Mouse (Mus musculus) forebrain, postnatal 0 days (tissue): ENCODE measurements around the gene Bloc1s1. TPM values are rescaled to one million over a fixed set of nuclear protein-coding genes. Genes with fewer than 3 reads are reported as not detected.

ENCODE experiments used
- ATAC-seq: fragments of 200-750 bp; cut with Nextera tagmentation; 2 replicates; pipeline ENCODE4 v1.8.0; 2017; ENCODE audit warnings: mild to moderate bottlenecking, moderate library complexity
- DNase-seq: peaks from one replicate; pipeline ENCODE4 v3.0.0-alpha.2; 2015
- H3K27ac ChIP-seq: fragments of 300-500 bp; sonication (generic); 2 replicates; pipeline ENCODE4 v1.5.1; 2014; ENCODE audit warnings: low read depth, mild to moderate bottlenecking, antibody characterized with exemption, low read length, moderate library complexity, mixed read lengths
- H3K27me3 ChIP-seq: fragments of 300-500 bp; sonication (generic); 2 replicates; pipeline ENCODE4 v1.6.1; 2014; ENCODE audit warnings: mild to moderate bottlenecking, low read length, mixed read lengths; ENCODE audit not compliant: insufficient read depth
- H3K36me3 ChIP-seq: fragments of 300-500 bp; sonication (generic); 2 replicates; pipeline ENCODE4 v1.6.1; 2014; ENCODE audit warnings: mild to moderate bottlenecking, moderate library complexity; ENCODE audit not compliant: insufficient read depth
- H3K4me1 ChIP-seq: fragments of 300-500 bp; sonication (generic); 2 replicates; pipeline ENCODE4 v1.6.1; 2014; ENCODE audit warnings: antibody characterized with exemption; ENCODE audit not compliant: insufficient read depth
- H3K4me2 ChIP-seq: fragments of 300-500 bp; sonication (generic); 2 replicates; pipeline ENCODE4 v1.6.1; 2014; ENCODE audit warnings: low read depth, mild to moderate bottlenecking, moderate library complexity
- H3K4me3 ChIP-seq: fragments of 300-500 bp; sonication (generic); 2 replicates; pipeline ENCODE4 v1.5.1; 2014; ENCODE audit warnings: low read depth, low read length, mixed read lengths
- H3K9ac ChIP-seq: fragments of 300-500 bp; sonication (generic); 2 replicates; pipeline ENCODE4 v1.6.1; 2014; ENCODE audit warnings: mild to moderate bottlenecking
- H3K9me3 ChIP-seq: fragments of 300-500 bp; sonication (generic); 2 replicates; pipeline ENCODE4 v1.6.1; 2016; ENCODE audit warnings: low read length
- CTCF ChIP-seq: sonication (generic); IDR thresholded peaks from 2 replicates; pipeline ENCODE4 v1.5.1; 2016; ENCODE audit warnings: antibody characterized with exemption, control low read depth, low read depth
- WGBS: fragments of 180-500 bp; shearing (Covaris S2); extraction: QIAGEN DNeasy Blood & Tissue Kit; methylation state at CpG from one replicate; pipeline ENCODE4 v1.1.7; 2014; 5-methylcytosine and 5-hydroxymethylcytosine counted together
- polyA plus RNA-seq: library from polyadenylated mRNA; unstranded; fragments of >200 nt; fragmentation: Nextera tagmentation; extraction: Ambion mirVana; gene quantifications from 2 replicates; pipeline ENCODE4 v1.2.1, GENCODE M21; 2015
- total RNA-seq: library from RNA; depleted of rRNA; stranded (reverse); fragments of >200 nt; gene quantifications from 2 replicates; pipeline ENCODE4 v1.2.3, GENCODE M21; 2014; rRNA removed

Bloc1s1 gene
- total and polyA plus RNA-seq, 2 experiments from 2014 or later, result 120 to 246 TPM

- H3K4me3 ChIP-seq, result no peak overlapping the region
- no peaks in the 10 kb centered on the region for H3K4me1 ChIP-seq
- DNase-seq, result no peak
- peaks cover 13% of the 10 kb centered on the region for H3K36me3 ChIP-seq
- no peaks in the 10 kb centered on the region for H3K9me3 ChIP-seq
- H3K9ac ChIP-seq, result no peak overlapping the region
- H3K27ac ChIP-seq, result no peak overlapping the region
- H3K4me2 ChIP-seq, result no peak overlapping the region
- ATAC-seq, result no peak
- TF ChIP-seq CTCF, result no peak
- no peaks in the 10 kb centered on the region for H3K27me3 ChIP-seq
Observed at GRCm38 (mm10) chr10:128878291-128878690, 45.5 kb downstream of the Bloc1s1 start.

- Histone ChIP-seq H3K4me1 (no peaks in the 10 kb centered on the region), H3K36me3 (peaks cover 36% of the 10 kb centered on the region), H3K27me3 (no peaks in the 10 kb centered on the region), H3K4me2 (no peak overlapping the region), H3K4me3 (no peak overlapping the region), H3K9me3 (no peaks in the 10 kb centered on the region), H3K9ac (no peak overlapping the region), H3K27ac (no peak overlapping the region)
- no peak for TF ChIP-seq CTCF
- ATAC-seq, result no peak
- DNase-seq, result no peak
- whole genome bisulfite sequencing, result 85% methylated on average over 3 of the region's 3 CpGs
Observed at GRCm38 (mm10) chr10:128870341-128870740, 53.5 kb downstream of the Bloc1s1 start.

Other genes starting within 250 kb of the Bloc1s1 start
- gene Suox, start 250.0 kb downstream of the Bloc1s1 start, total RNA-seq, result 10.6 and 12.6 TPM in 2 replicates
- 8.4 and 10.1 TPM in 2 replicates for gene Suox, start 250.0 kb downstream of the Bloc1s1 start, polyA plus RNA-seq
- gene Rab5b, start 227.8 kb downstream of the Bloc1s1 start, total RNA-seq, result 133 TPM in 2 replicates
- gene Rab5b, start 227.8 kb downstream of the Bloc1s1 start, polyA plus RNA-seq, result 104 and 118 TPM in 2 replicates
- gene Pmel, start 219.8 kb downstream of the Bloc1s1 start, total RNA-seq, result 0.85 and 1.2 TPM in 2 replicates
- gene Pmel, start 219.8 kb downstream of the Bloc1s1 start, polyA plus RNA-seq, result 0.67 and 0.86 TPM in 2 replicates
- gene Cdk2, start 219.0 kb downstream of the Bloc1s1 start, total RNA-seq, result 8.5 and 10.0 TPM in 2 replicates
- gene Cdk2, start 219.0 kb downstream of the Bloc1s1 start, polyA plus RNA-seq, result 9.9 and 10.3 TPM in 2 replicates
- 5.6 and 7.2 TPM in 2 replicates for gene Dgka, start 179.2 kb downstream of the Bloc1s1 start, total RNA-seq
- 4.3 and 4.8 TPM in 2 replicates for gene Dgka, start 179.2 kb downstream of the Bloc1s1 start, polyA plus RNA-seq
- gene Pym1, start 176.1 kb downstream of the Bloc1s1 start, total RNA-seq, result 67.7 and 68.4 TPM in 2 replicates
- 51.6 and 61.2 TPM in 2 replicates for gene Pym1, start 176.1 kb downstream of the Bloc1s1 start, polyA plus RNA-seq
- 0.57 and 0.69 TPM in 2 replicates for gene Mmp19, start 133.1 kb downstream of the Bloc1s1 start, total RNA-seq
- gene Mmp19, start 133.1 kb downstream of the Bloc1s1 start, polyA plus RNA-seq, result 0.33 and 0.36 TPM in 2 replicates
- gene Dnajc14, start 120.0 kb downstream of the Bloc1s1 start, total RNA-seq, result 39.6 and 45.7 TPM in 2 replicates
- gene Dnajc14, start 120.0 kb downstream of the Bloc1s1 start, polyA plus RNA-seq, result 30.5 and 38.2 TPM in 2 replicates
- gene Tmem198b, start 119.7 kb downstream of the Bloc1s1 start, total RNA-seq, result 9.5 and 12.9 TPM in 2 replicates
- 12.9 and 14.6 TPM in 2 replicates for gene Tmem198b, start 119.7 kb downstream of the Bloc1s1 start, polyA plus RNA-seq
- gene Sarnp, start 106.7 kb downstream of the Bloc1s1 start, total RNA-seq, result 54.6 and 59.6 TPM in 2 replicates
- gene Sarnp, start 106.7 kb downstream of the Bloc1s1 start, polyA plus RNA-seq, result 146 and 167 TPM in 2 replicates
- 6.3 and 8.3 TPM in 2 replicates for gene Ormdl2, start 102.4 kb downstream of the Bloc1s1 start, total RNA-seq
- 13.2 and 16.1 TPM in 2 replicates for gene Ormdl2, start 102.4 kb downstream of the Bloc1s1 start, polyA plus RNA-seq
- 15.7 and 19.1 TPM in 2 replicates for gene Gdf11, start 32.3 kb downstream of the Bloc1s1 start, total RNA-seq
- 4.3 and 6.7 TPM in 2 replicates for gene Gdf11, start 32.3 kb downstream of the Bloc1s1 start, polyA plus RNA-seq
- 11.7 and 25.2 TPM in 2 replicates for gene Cd63, start 23.0 kb downstream of the Bloc1s1 start, total RNA-seq
- gene Cd63, start 23.0 kb downstream of the Bloc1s1 start, polyA plus RNA-seq, result 168 and 188 TPM in 2 replicates
- 4.1 and 5.8 TPM in 2 replicates for gene Rdh5, start 1.1 kb downstream of the Bloc1s1 start, total RNA-seq
- gene Rdh5, start 1.1 kb downstream of the Bloc1s1 start, polyA plus RNA-seq, result 6.9 and 10.2 TPM in 2 replicates
- gene Itga7, start 9.8 kb upstream of the Bloc1s1 start, total RNA-seq, result 7.7 and 12.7 TPM in 2 replicates
- gene Itga7, start 9.8 kb upstream of the Bloc1s1 start, polyA plus RNA-seq, result 5.8 and 7.7 TPM in 2 replicates
- not detected in 2 replicates for gene Mettl7b, start 37.0 kb upstream of the Bloc1s1 start, total RNA-seq
- gene Mettl7b, start 37.0 kb upstream of the Bloc1s1 start, polyA plus RNA-seq, result not detected in 2 replicates
- not detected in 2 replicates for gene Olfr9, start 65.4 kb upstream of the Bloc1s1 start, total RNA-seq
- gene Olfr9, start 65.4 kb upstream of the Bloc1s1 start, polyA plus RNA-seq, result not detected in 2 replicates
- not detected in 2 replicates for gene Olfr763, start 86.8 kb upstream of the Bloc1s1 start, total RNA-seq
- not detected in 2 replicates for gene Olfr763, start 86.8 kb upstream of the Bloc1s1 start, polyA plus RNA-seq
- not detected in 2 replicates for gene Olfr764-ps1, start 115.9 kb upstream of the Bloc1s1 start, total RNA-seq
- not detected in 2 replicates for gene Olfr764-ps1, start 115.9 kb upstream of the Bloc1s1 start, polyA plus RNA-seq
- gene Olfr765, start 126.0 kb upstream of the Bloc1s1 start, total RNA-seq, result not detected in 2 replicates
- not detected in 2 replicates for gene Olfr765, start 126.0 kb upstream of the Bloc1s1 start, polyA plus RNA-seq
- not detected in 2 replicates for gene Olfr766-ps1, start 144.9 kb upstream of the Bloc1s1 start, total RNA-seq
- gene Olfr766-ps1, start 144.9 kb upstream of the Bloc1s1 start, polyA plus RNA-seq, result not detected in 2 replicates
- not detected in 2 replicates for gene Olfr767, start 158.9 kb upstream of the Bloc1s1 start, total RNA-seq
- gene Olfr767, start 158.9 kb upstream of the Bloc1s1 start, polyA plus RNA-seq, result not detected in 2 replicates
- gene Olfr768, start 175.3 kb upstream of the Bloc1s1 start, total RNA-seq, result not detected in 2 replicates
- gene Olfr768, start 175.3 kb upstream of the Bloc1s1 start, polyA plus RNA-seq, result not detected in 2 replicates
- gene Olfr769, start 193.8 kb upstream of the Bloc1s1 start, total RNA-seq, result not detected in 2 replicates
- gene Olfr769, start 193.8 kb upstream of the Bloc1s1 start, polyA plus RNA-seq, result not detected in 2 replicates
- gene Olfr770, start 215.0 kb upstream of the Bloc1s1 start, total RNA-seq, result not detected in 2 replicates
- gene Olfr770, start 215.0 kb upstream of the Bloc1s1 start, polyA plus RNA-seq, result not detected in 2 replicates
- gene Olfr771, start 240.7 kb upstream of the Bloc1s1 start, total RNA-seq, result not detected in 2 replicates
- gene Olfr771, start 240.7 kb upstream of the Bloc1s1 start, polyA plus RNA-seq, result not detected in 2 replicates